Mouse (Mus musculus) liver, embryonic 14.5 days (tissue): ENCODE measurements around the gene Kcnk13. TPM values are rescaled to one million over a fixed set of nuclear protein-coding genes. Genes with fewer than 3 reads are reported as not detected.

Experiments
- ATAC-seq: fragments of 200-750 bp; cut with Nextera tagmentation; 2 replicates; pipeline ENCODE4 v1.8.0; 2017; ENCODE audit warnings: moderate number of reproducible peaks, mild to moderate bottlenecking, moderate library complexity; ENCODE audit not compliant: insufficient read depth
- DNase-seq, 3 experiments: peaks; one replicate each; pipeline ENCODE4 v3.0.0-alpha.2; 2012 to 2013; ENCODE audit warnings: low read depth in 3 of 3, low spot score in 3 of 3
- H3K27ac ChIP-seq: fragments of 300-500 bp; sonication (generic); 2 replicates; pipeline ENCODE4 v1.5.1; 2014; ENCODE audit warnings: moderate library complexity, mild to moderate bottlenecking, control low read depth, inconsistent platforms
- H3K27me3 ChIP-seq: fragments of 300-500 bp; sonication (generic); 2 replicates; pipeline ENCODE4 v1.6.1; 2014; ENCODE audit warnings: mild to moderate bottlenecking, low read length, moderate library complexity; ENCODE audit not compliant: control insufficient read depth, insufficient read depth
- H3K36me3 ChIP-seq: fragments of 300-500 bp; sonication (generic); replicated peaks from 2 replicates; pipeline ENCODE4 v1.6.1; 2014; ENCODE audit warnings: low read depth; ENCODE audit not compliant: control insufficient read depth, insufficient read depth
- H3K4me1 ChIP-seq, 2 experiments: fragments of 200-500 bp in 1 of 2; fragments of 300-500 bp in 1 of 2; sonication (generic) in 1 of 2; replicated peaks; 2 replicates each; pipeline ENCODE4 v1.6.1; 2012 to 2014; ENCODE audit warnings: antibody characterized with exemption in 1 of 2, inconsistent platforms in 1 of 2, low read length in 1 of 2; ENCODE audit not compliant: control insufficient read depth in 2 of 2, insufficient read depth in 2 of 2
- H3K4me2 ChIP-seq: fragments of 300-500 bp; sonication (generic); 2 replicates; pipeline ENCODE4 v1.6.1; 2014; ENCODE audit warnings: low read depth, mild to moderate bottlenecking, control low read depth, moderate library complexity
- H3K4me3 ChIP-seq, 2 experiments: fragments of 200-500 bp in 1 of 2; fragments of 300-500 bp in 1 of 2; sonication (generic) in 1 of 2; 2 replicates each; pipeline ENCODE4 v1.5.1; 2012 to 2014; ENCODE audit warnings: low read depth in 2 of 2, low read length in 2 of 2, mild to moderate bottlenecking in 2 of 2, control low read depth in 1 of 2, inconsistent platforms in 1 of 2, moderate library complexity in 1 of 2; ENCODE audit not compliant: insufficient read depth in 1 of 2
- H3K9ac ChIP-seq: fragments of 300-500 bp; sonication (generic); replicated peaks from 2 replicates; pipeline ENCODE4 v1.6.1; 2014; ENCODE audit warnings: mild to moderate bottlenecking, control low read depth, moderate library complexity
- H3K9me3 ChIP-seq: fragments of 300-500 bp; sonication (generic); 2 replicates; pipeline ENCODE4 v1.6.1; 2016; ENCODE audit warnings: low read length, mixed read lengths; ENCODE audit not compliant: control insufficient read depth
- CTCF ChIP-seq: IDR thresholded peaks from 2 replicates; pipeline ENCODE4 v1.5.1; 2016; ENCODE audit warnings: antibody characterized with exemption, low read depth, control low read depth
- EP300 ChIP-seq: IDR thresholded peaks from 2 replicates; pipeline ENCODE4 v1.6.1; 2016; ENCODE audit warnings: antibody characterized with exemption, low read depth
- WGBS: fragments of 180-500 bp; shearing (Covaris S2); extraction: QIAGEN DNeasy Blood & Tissue Kit; methylation state at CpG from one replicate; pipeline ENCODE4 v1.1.7; 2014; ENCODE audit not compliant: insufficient replicate concordance; 5-methylcytosine and 5-hydroxymethylcytosine counted together
- microRNA-seq: library from miRNA; unstranded; fragments of <30 nt; microRNA quantifications from one replicate; pipeline ENCODE4, GENCODE M21; 2016
- polyA plus RNA-seq, 2 experiments: library from polyadenylated mRNA; depleted of rRNA in 1 of 2; stranded (reverse) in 1 of 2; unstranded in 1 of 2; fragments of >200 nt; fragmentation: Nextera tagmentation in 1 of 2; extraction: Ambion mirVana in 1 of 2; gene quantifications; 2 replicates each; pipeline versions ENCODE4 v1.2.1 to v1.2.3; 2012 to 2014

Gene Kcnk13
- polyA plus RNA-seq, 2 experiments: 0.23 to 0.48 TPM

- Histone ChIP-seq H3K9me3 (no peaks in the 10 kb centered on the region), H3K36me3 (no peaks in the 10 kb centered on the region), H3K4me3 (no peak overlapping the region), H3K27ac (no peak overlapping the region), H3K4me1 (peaks cover 0 to 7% of the 10 kb centered on the region in 2 experiments; a peak in 1 of 4 replicates), H3K9ac (no peak overlapping the region), H3K4me2 (no peak overlapping the region), H3K27me3 (no peaks in the 10 kb centered on the region)
- WGBS: 64% methylated on average over 5 of the region's 5 CpGs
- ATAC-seq (no peak), DNase-seq (no peak)
- TF ChIP-seq EP300: no peak
- no peak for TF ChIP-seq CTCF
These were observed 140.2 kb downstream of the Kcnk13 start for GRCm38 (mm10) chr12:100104530-100104929.

GRCm38 (mm10) chr12:100106275-100106895, 142.1 kb downstream of the Kcnk13 start:
- no peak for ATAC-seq

GRCm38 (mm10) chr12:100107436-100107835, 143.1 kb downstream of the Kcnk13 start:
- H3K27me3 ChIP-seq: no peaks in the 10 kb centered on the region
- no peak overlapping the region for H3K4me3 ChIP-seq
- H3K9me3 ChIP-seq: no peaks in the 10 kb centered on the region
- H3K4me1 ChIP-seq: peaks cover 4 to 13% of the 10 kb centered on the region in 2 experiments
- no peak for TF ChIP-seq CTCF
- ATAC-seq: no peak
- peaks cover 8% of the 10 kb centered on the region for H3K36me3 ChIP-seq
- no peak for DNase-seq
- H3K27ac ChIP-seq: no peak overlapping the region
- WGBS: 37% methylated on average over 4 of the region's 4 CpGs
- no peak overlapping the region for H3K9ac ChIP-seq
- no peak overlapping the region for H3K4me2 ChIP-seq

More at GRCm38 (mm10) chr12:100106275-100106895, 142.1 kb downstream of the Kcnk13 start:
- H3K4me1 ChIP-seq: peaks cover 4 to 12% of the 10 kb centered on the region in 2 experiments
- H3K9me3 ChIP-seq: no peaks in the 10 kb centered on the region
- H3K4me2 ChIP-seq: 0 out of 2 replicates have a peak overlapping the region, but pooled peaks have one; percentile 5
- H3K27ac ChIP-seq: no peak overlapping the region
- 10% methylated on average over 20 of the region's 20 CpGs for WGBS
- no peaks in the 10 kb centered on the region for H3K36me3 ChIP-seq
- no peaks in the 10 kb centered on the region for H3K27me3 ChIP-seq
- H3K9ac ChIP-seq: no peak overlapping the region
- peak; percentile 86 for TF ChIP-seq CTCF
- TF ChIP-seq EP300: no peak
- H3K4me3 ChIP-seq: no peak overlapping the region
- DNase-seq: peak; percentile 40 to 53 (median 45)

- Histone ChIP-seq H3K27me3 (no peaks in the 10 kb centered on the region), H3K36me3 (peaks cover 29% of the 10 kb centered on the region), H3K9me3 (no peaks in the 10 kb centered on the region), H3K9ac (peak within 1 kb of the TSS; percentile 90), H3K27ac (peak within 1 kb of the TSS; percentile 88), H3K4me2 (peak within 1 kb of the TSS; percentile 80), H3K4me1 (peaks cover 4 to 13% of the 10 kb centered on the region in 2 experiments), H3K4me3 (peak within 1 kb of the TSS; percentile 94 to 98)
- ATAC-seq (peak; percentile 88), DNase-seq (peak; percentile 89 to 90 (median 90))
- TF ChIP-seq CTCF (peak; percentile 24; the same call in 1 of the 2 replicates), EP300 (peak; percentile 48)
- under 1% methylated on average over 58 of the region's 58 CpGs for WGBS
These were observed 145.8 kb downstream of the Kcnk13 start, which contains the start of gene Psmc1 for GRCm38 (mm10) chr12:100109986-100110696. Psmc1 (plus strand) TSS chr12:100110154.

Small RNA genes within 50 kb of the gene (microRNA-seq; reads per million reads assigned to microRNA genes)
- not detected for gene Gm23291

Other genes starting within 250 kb of the Kcnk13 start
- 1.5 and 2.9 TPM in 2 replicates for gene Efcab11, start 80.1 kb upstream of the Kcnk13 start, polyA plus RNA-seq (2012; rRNA removed)
- 6.1 and 6.6 TPM in 2 replicates for gene Efcab11, start 80.1 kb upstream of the Kcnk13 start, polyA plus RNA-seq (2014; fragmentation: Nextera tagmentation; extraction: Ambion mirVana)
- 15.4 and 16.8 TPM in 2 replicates for gene Tdp1, start 80.0 kb upstream of the Kcnk13 start, polyA plus RNA-seq (2012; rRNA removed)
- gene Tdp1, start 80.0 kb upstream of the Kcnk13 start, polyA plus RNA-seq (2014; fragmentation: Nextera tagmentation; extraction: Ambion mirVana): 23.3 and 29.8 TPM in 2 replicates
- 33.3 and 66.9 TPM in 2 replicates for gene Psmc1, start 145.7 kb downstream of the Kcnk13 start, polyA plus RNA-seq (2012; rRNA removed)
- gene Psmc1, start 145.7 kb downstream of the Kcnk13 start, polyA plus RNA-seq (2014; fragmentation: Nextera tagmentation; extraction: Ambion mirVana): 148 TPM in 2 replicates
- 2.5 and 3.6 TPM in 2 replicates for gene Nrde2, start 195.2 kb downstream of the Kcnk13 start, polyA plus RNA-seq (2012; rRNA removed)
- gene Nrde2, start 195.2 kb downstream of the Kcnk13 start, polyA plus RNA-seq (2014; fragmentation: Nextera tagmentation; extraction: Ambion mirVana): 4.1 and 4.2 TPM in 2 replicates
- gene Calm1, start 234.9 kb downstream of the Kcnk13 start, polyA plus RNA-seq (2012; rRNA removed): 72.9 and 115 TPM in 2 replicates
- 553 and 571 TPM in 2 replicates for gene Calm1, start 234.9 kb downstream of the Kcnk13 start, polyA plus RNA-seq (2014; fragmentation: Nextera tagmentation; extraction: Ambion mirVana)